Mouse (Mus musculus) intestine, postnatal 0 days (tissue): ENCODE data around the gene Dab1. TPM values are rescaled to one million over a fixed set of nuclear protein-coding genes. Genes with fewer than 3 reads are reported as not detected.

Source experiments
- ATAC-seq: fragments of 200-750 bp; cut with Nextera tagmentation; 2 replicates; pipeline ENCODE4 v1.8.0; 2017; ENCODE audit warnings: mild to moderate bottlenecking, moderate TSS enrichment, moderate library complexity
- H3K27ac ChIP-seq: fragments of 300-500 bp; sonication (generic); 2 replicates; pipeline ENCODE4 v1.5.1; 2014; ENCODE audit warnings: mild to moderate bottlenecking, low read depth, low read length, moderate library complexity
- H3K27me3 ChIP-seq: fragments of 300-500 bp; sonication (generic); replicated peaks from 2 replicates; pipeline ENCODE4 v1.6.1; 2014; ENCODE audit warnings: low read length, mixed read lengths; ENCODE audit not compliant: control insufficient read depth, insufficient read depth
- H3K36me3 ChIP-seq: fragments of 300-500 bp; sonication (generic); 2 replicates; pipeline ENCODE4 v1.6.1; 2014; ENCODE audit warnings: mild to moderate bottlenecking, moderate library complexity; ENCODE audit not compliant: control insufficient read depth, insufficient read depth
- H3K4me1 ChIP-seq: fragments of 300-500 bp; sonication (generic); replicated peaks from 2 replicates; pipeline ENCODE4 v1.6.1; 2014; ENCODE audit warnings: antibody characterized with exemption, low read length, mixed read lengths; ENCODE audit not compliant: control insufficient read depth, insufficient read depth
- H3K4me2 ChIP-seq: fragments of 300-500 bp; sonication (generic); replicated peaks from 2 replicates; pipeline ENCODE4 v1.6.1; 2014; ENCODE audit warnings: low read depth, mild to moderate bottlenecking, moderate library complexity
- H3K4me3 ChIP-seq: fragments of 300-500 bp; sonication (generic); 2 replicates; pipeline ENCODE4 v1.5.1; 2014; ENCODE audit warnings: low read depth, low read length
- H3K9ac ChIP-seq: fragments of 300-500 bp; sonication (generic); 2 replicates; pipeline ENCODE4 v1.6.1; 2014; ENCODE audit warnings: mild to moderate bottlenecking, low read depth, low read length
- H3K9me3 ChIP-seq: fragments of 300-500 bp; sonication (generic); 2 replicates; pipeline ENCODE4 v1.6.1; 2016; ENCODE audit warnings: mixed run types; ENCODE audit not compliant: control insufficient read depth
- CTCF ChIP-seq: sonication (generic); IDR thresholded peaks from 2 replicates; pipeline ENCODE4 v1.5.1; 2016; ENCODE audit warnings: low read depth, mild to moderate bottlenecking, control low read depth, antibody characterized with exemption, moderate library complexity
- WGBS: fragments of 180-500 bp; shearing (Covaris S2); extraction: QIAGEN DNeasy Blood & Tissue Kit; methylation state at CpG from one replicate; pipeline ENCODE4 v1.1.7; 2014; 5-methylcytosine and 5-hydroxymethylcytosine counted together
- polyA plus RNA-seq: library from polyadenylated mRNA; unstranded; fragments of >200 nt; fragmentation: Nextera tagmentation; extraction: Ambion mirVana; gene quantifications from 2 replicates; pipeline ENCODE4 v1.2.1, GENCODE M21; 2015

Gene Dab1
- polyA plus RNA-seq, 1 experiment from 2014 or later, result 61.3 TPM

- no peak overlapping the region for H3K4me2 ChIP-seq
- H3K27ac ChIP-seq, result no peak overlapping the region
- no peak overlapping the region for H3K9ac ChIP-seq
- H3K9me3 ChIP-seq, result no peaks in the 10 kb centered on the region
- H3K27me3 ChIP-seq, result no peaks in the 10 kb centered on the region
- no peak overlapping the region for H3K4me3 ChIP-seq
- no peak for ATAC-seq
- no peak for TF ChIP-seq CTCF
- H3K4me1 ChIP-seq, result no peaks in the 10 kb centered on the region
- no peaks in the 10 kb centered on the region for H3K36me3 ChIP-seq
- WGBS, result 80% methylated on average over 4 of the region's 4 CpGs
These were observed 87.3 kb downstream of the Dab1 start for GRCm38 (mm10) chr4:103706501-103706900.

GRCm38 (mm10) chr4:103707140-103707539 is 88.0 kb downstream of the Dab1 start:
- no peaks in the 10 kb centered on the region for H3K27me3 ChIP-seq

GRCm38 (mm10) chr4:103711353-103711752 is 92.2 kb downstream of the Dab1 start:
- Histone ChIP-seq H3K9me3 (no peaks in the 10 kb centered on the region), H3K4me3 (no peak overlapping the region), H3K4me1 (no peaks in the 10 kb centered on the region), H3K27me3 (no peaks in the 10 kb centered on the region), H3K9ac (no peak overlapping the region), H3K4me2 (no peak overlapping the region), H3K36me3 (no peaks in the 10 kb centered on the region), H3K27ac (no peak overlapping the region)
- TF ChIP-seq CTCF, result no peak
- WGBS, result 82% methylated on average over 6 of the region's 6 CpGs
- no peak for ATAC-seq

More at GRCm38 (mm10) chr4:103707140-103707539, 88.0 kb downstream of the Dab1 start:
- Histone ChIP-seq H3K9me3 (no peaks in the 10 kb centered on the region), H3K4me2 (no peak overlapping the region), H3K4me1 (no peaks in the 10 kb centered on the region), H3K4me3 (no peak overlapping the region), H3K27ac (no peak overlapping the region), H3K9ac (no peak overlapping the region), H3K36me3 (no peaks in the 10 kb centered on the region)
- ATAC-seq, result no peak
- WGBS, result 57% methylated on average over 1 of the region's 1 CpGs
- TF ChIP-seq CTCF, result no peak

- no peak for TF ChIP-seq CTCF
- H3K9me3 ChIP-seq, result no peaks in the 10 kb centered on the region
- H3K27me3 ChIP-seq, result no peaks in the 10 kb centered on the region
- no peak for ATAC-seq
- H3K9ac ChIP-seq, result no peak overlapping the region
- no peak overlapping the region for H3K4me3 ChIP-seq
- H3K27ac ChIP-seq, result no peak overlapping the region
- H3K36me3 ChIP-seq, result no peaks in the 10 kb centered on the region
- no peaks in the 10 kb centered on the region for H3K4me1 ChIP-seq
- H3K4me2 ChIP-seq, result no peak overlapping the region
- 93% methylated on average over 4 of the region's 4 CpGs for WGBS
These were observed 94.8 kb downstream of the Dab1 start for GRCm38 (mm10) chr4:103713921-103714320.

GRCm38 (mm10) chr4:103714991-103715390 is 95.8 kb downstream of the Dab1 start:
- Histone ChIP-seq H3K9me3 (no peaks in the 10 kb centered on the region), H3K4me1 (no peaks in the 10 kb centered on the region), H3K4me3 (no peak overlapping the region), H3K36me3 (no peaks in the 10 kb centered on the region), H3K9ac (no peak overlapping the region), H3K4me2 (no peak overlapping the region), H3K27me3 (no peaks in the 10 kb centered on the region), H3K27ac (no peak overlapping the region)
- no peak for ATAC-seq
- 69% methylated on average over 7 of the region's 7 CpGs for WGBS
- TF ChIP-seq CTCF, result no peak

GRCm38 (mm10) chr4:103715568-103715967 is 96.4 kb downstream of the Dab1 start:
- WGBS, result 62% methylated on average over 4 of the region's 4 CpGs
- ATAC-seq, result no peak
- Histone ChIP-seq H3K4me1 (no peaks in the 10 kb centered on the region), H3K4me2 (no peak overlapping the region), H3K36me3 (no peaks in the 10 kb centered on the region), H3K9ac (no peak overlapping the region), H3K27ac (no peak overlapping the region), H3K4me3 (no peak overlapping the region), H3K27me3 (no peaks in the 10 kb centered on the region), H3K9me3 (no peaks in the 10 kb centered on the region)
- no peak for TF ChIP-seq CTCF

- Histone ChIP-seq H3K9ac (no peak overlapping the region), H3K36me3 (no peaks in the 10 kb centered on the region), H3K9me3 (no peaks in the 10 kb centered on the region), H3K4me1 (no peaks in the 10 kb centered on the region), H3K4me2 (no peak overlapping the region), H3K27me3 (no peaks in the 10 kb centered on the region), H3K4me3 (no peak overlapping the region), H3K27ac (no peak overlapping the region)
- 91% methylated on average over 1 of the region's 1 CpGs for WGBS
- no peak for ATAC-seq
- TF ChIP-seq CTCF, result no peak
These were observed 103.6 kb downstream of the Dab1 start for GRCm38 (mm10) chr4:103722738-103723137.
